Mouse (Mus musculus) testis, adult 2 months (tissue): Measurements from ENCODE around the gene Chka. TPM values are rescaled to one million over a fixed set of nuclear protein-coding genes. Genes with fewer than 3 reads are reported as not detected.

Source experiments
- H3K27ac ChIP-seq: fragments of 200-500 bp; 2 replicates; pipeline ENCODE4 v1.5.1; 2012; ENCODE audit warnings: low read depth, low read length; ENCODE audit not compliant: control insufficient read depth, insufficient read depth
- H3K27me3 ChIP-seq: fragments of 200-500 bp; 2 replicates; pipeline ENCODE4 v1.6.1; 2012; ENCODE audit warnings: mild to moderate bottlenecking, low read length, moderate library complexity; ENCODE audit not compliant: control insufficient read depth, insufficient read depth
- H3K36me3 ChIP-seq: fragments of 200-500 bp; 2 replicates; pipeline ENCODE4 v1.6.1; 2012; ENCODE audit warnings: mild to moderate bottlenecking, low read length; ENCODE audit not compliant: control insufficient read depth, insufficient read depth
- H3K4me1 ChIP-seq: fragments of 200-500 bp; 2 replicates; pipeline ENCODE4 v1.6.1; 2012; ENCODE audit warnings: low read length; ENCODE audit not compliant: control insufficient read depth, insufficient read depth
- H3K4me3 ChIP-seq: fragments of 200-500 bp; 2 replicates; pipeline ENCODE4 v1.5.1; 2012; ENCODE audit warnings: low read depth, mild to moderate bottlenecking, low read length, moderate library complexity, mixed read lengths; ENCODE audit not compliant: control insufficient read depth
- CTCF ChIP-seq: fragments of 200-500 bp; IDR thresholded peaks from 2 replicates; pipeline ENCODE4 v1.5.1; 2012; ENCODE audit warnings: low read depth, mild to moderate bottlenecking, inconsistent platforms, low read length, moderate library complexity; ENCODE audit not compliant: control insufficient read depth, insufficient read depth, insufficient replicate concordance
- POLR2A ChIP-seq: fragments of 200-500 bp; IDR thresholded peaks from 2 replicates; pipeline ENCODE4 v1.6.1; 2012; ENCODE audit warnings: low read depth, mild to moderate bottlenecking, inconsistent platforms, low read length, moderate library complexity; ENCODE audit not compliant: control insufficient read depth
- polyA plus RNA-seq: library from polyadenylated mRNA; depleted of rRNA; stranded (reverse); fragments of >200 nt; gene quantifications from 2 replicates; pipeline ENCODE4 v1.2.3, GENCODE M21; 2012

Gene Chka
- polyA plus RNA-seq, 1 experiment, result 85.7 TPM

DNA sequence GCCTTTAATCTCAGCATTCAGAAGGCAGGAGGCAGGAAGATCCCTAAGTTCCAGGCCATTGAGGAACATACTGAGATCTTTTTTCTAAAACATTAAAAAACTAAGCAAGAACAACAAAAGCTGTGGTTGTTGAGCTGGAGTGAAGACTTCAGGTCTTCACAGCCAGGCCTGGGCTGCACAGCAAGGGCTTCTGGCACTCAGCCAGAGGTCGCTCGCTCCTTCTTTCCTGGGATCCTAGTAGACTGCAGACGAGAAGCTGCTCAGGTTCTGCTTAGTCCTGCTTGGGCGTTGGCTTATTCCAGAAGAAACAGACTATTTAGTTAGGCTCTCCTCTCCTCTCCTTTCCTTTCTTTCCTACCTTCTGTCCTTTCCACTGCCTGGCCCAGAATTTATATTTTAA lies 20.8 kb downstream of the Chka start:
- H3K27me3 ChIP-seq, result no peaks in the 10 kb centered on the region
- no peaks in the 10 kb centered on the region for H3K4me1 ChIP-seq
- TF ChIP-seq POLR2A (no peak), CTCF (no peak)
- H3K4me3 ChIP-seq, result no peak overlapping the region
- H3K36me3 ChIP-seq, result no peaks in the 10 kb centered on the region; the same call in 1 of the 2 replicates
- H3K27ac ChIP-seq, result no peak overlapping the region

DNA sequence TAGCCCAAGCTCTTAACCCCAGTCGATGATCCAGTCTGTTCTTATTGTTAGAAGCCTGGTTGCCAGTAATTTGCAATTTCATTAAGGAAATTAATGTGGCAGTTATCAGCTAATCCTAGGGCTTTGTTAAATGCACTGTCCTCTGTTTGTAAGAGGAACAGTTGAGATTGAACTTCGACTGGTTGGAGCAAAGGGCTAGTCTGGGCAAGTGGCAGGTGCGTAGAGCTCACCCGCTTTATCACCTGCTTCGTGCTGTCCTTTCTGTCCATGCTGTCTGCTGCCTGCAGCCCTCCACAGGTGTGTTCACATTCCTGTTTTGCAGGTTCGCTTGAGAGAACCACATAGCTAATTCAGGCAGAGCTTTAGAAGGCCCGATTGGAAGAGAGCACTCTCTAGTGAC lies 23.5 kb downstream of the Chka start:
- Histone ChIP-seq H3K36me3 (no peaks in the 10 kb centered on the region), H3K4me1 (no peaks in the 10 kb centered on the region), H3K4me3 (no peak overlapping the region), H3K27ac (no peak overlapping the region), H3K27me3 (no peaks in the 10 kb centered on the region)
- TF ChIP-seq CTCF (no peak), POLR2A (no peak)

DNA sequence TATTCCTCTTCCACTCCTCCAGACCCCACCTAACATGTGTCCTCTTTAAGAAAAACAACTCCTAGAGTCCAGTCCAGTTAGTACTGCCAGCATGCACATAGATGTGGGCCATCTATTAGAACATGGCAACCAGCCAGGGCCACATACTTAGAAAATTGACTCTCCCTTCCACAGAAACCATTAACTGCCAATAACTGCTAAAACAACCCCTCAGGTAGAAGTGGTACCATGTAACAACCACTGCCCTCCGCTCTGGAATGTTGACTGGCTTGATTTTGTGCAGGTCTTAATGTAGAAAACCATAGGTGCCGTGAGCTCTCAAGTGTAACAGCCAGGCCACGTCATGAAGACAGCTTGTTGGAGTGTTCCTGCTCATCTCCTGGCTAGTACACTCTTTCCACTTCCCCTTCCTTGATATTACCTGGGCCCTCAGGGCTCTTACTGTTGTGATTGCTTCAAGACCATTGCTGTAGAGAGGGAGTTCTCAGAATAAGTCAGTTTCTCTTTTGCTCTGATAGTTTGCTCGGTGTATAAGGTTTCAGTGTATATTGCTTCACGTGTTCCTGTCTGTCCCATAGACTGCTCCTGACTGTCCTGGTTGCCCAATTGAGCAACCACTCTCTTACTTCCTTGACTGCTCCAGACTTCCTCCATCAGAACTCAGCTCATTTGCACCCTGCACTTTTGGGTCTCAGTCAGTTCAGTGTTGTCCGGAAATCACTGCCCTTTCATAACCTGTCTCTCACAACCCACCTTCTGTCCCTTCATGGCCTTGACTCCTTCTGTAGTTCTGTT lies 28.7 kb downstream of the Chka start:
- no peaks in the 10 kb centered on the region for H3K27me3 ChIP-seq
- H3K36me3 ChIP-seq, result no peaks in the 10 kb centered on the region; the same call in 1 of the 2 replicates
- no peaks in the 10 kb centered on the region for H3K4me1 ChIP-seq
- H3K27ac ChIP-seq, result no peak overlapping the region
- TF ChIP-seq CTCF, result no peak
- H3K4me3 ChIP-seq, result no peak overlapping the region

DNA sequence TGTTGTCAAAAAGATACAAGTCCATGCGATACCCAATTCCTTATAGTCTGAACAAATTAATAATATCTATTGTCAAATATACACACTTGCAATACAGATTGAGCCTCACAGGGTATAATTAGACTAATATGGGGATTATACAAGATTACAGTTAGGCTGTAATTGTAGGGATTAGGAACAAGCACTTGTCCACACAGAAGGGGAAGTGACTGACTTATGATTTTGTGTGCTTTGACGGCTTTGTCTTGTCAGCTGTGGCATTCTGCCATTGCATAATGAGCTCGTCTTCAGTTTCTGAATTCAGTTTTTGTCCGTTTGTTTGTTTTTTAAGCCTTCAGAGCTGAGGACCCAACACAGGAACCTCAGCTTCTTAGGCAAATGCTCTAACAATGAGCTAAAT lies 30.6 kb downstream of the Chka start:
- no peaks in the 10 kb centered on the region for H3K4me1 ChIP-seq
- H3K4me3 ChIP-seq, result no peak overlapping the region
- no peak overlapping the region; the same call in 1 of the 2 replicates for H3K27ac ChIP-seq
- H3K27me3 ChIP-seq, result no peaks in the 10 kb centered on the region
- no peak for TF ChIP-seq POLR2A
- TF ChIP-seq CTCF, result no peak
- H3K36me3 ChIP-seq, result no peaks in the 10 kb centered on the region; the same call in none of the 2 replicates

DNA sequence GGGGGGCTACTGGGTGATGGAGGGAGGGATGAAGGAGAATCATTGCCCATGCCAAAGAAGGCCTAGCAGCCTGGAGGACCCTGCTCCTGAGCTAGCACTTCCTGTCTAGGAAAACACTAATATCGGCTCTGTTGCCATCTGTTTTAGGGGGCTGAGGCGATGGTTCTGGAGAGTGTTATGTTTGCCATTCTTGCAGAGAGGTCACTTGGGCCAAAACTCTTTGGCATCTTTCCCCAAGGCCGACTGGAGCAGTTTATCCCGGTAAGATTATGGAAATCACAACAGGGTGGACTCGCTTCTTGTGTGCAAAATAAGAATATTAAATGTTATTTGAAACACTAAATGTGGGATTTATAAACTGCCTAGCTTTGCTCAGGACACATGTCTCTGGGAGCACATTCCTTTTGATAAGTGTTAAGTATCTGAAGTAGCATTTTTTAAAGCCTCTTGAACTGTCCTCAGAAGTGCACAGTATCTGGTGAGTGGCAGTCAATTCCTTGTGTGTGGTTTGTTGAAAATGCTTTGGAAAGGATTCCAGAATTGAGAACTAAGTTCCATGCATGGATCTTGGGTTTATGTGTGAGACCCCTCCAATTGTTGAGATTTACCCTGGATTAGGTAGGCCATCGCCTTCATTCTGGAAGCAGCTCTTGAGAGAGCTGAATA lies 32.9 kb downstream of the Chka start:
- Histone ChIP-seq H3K4me1 (no peaks in the 10 kb centered on the region), H3K4me3 (no peak overlapping the region), H3K27me3 (no peaks in the 10 kb centered on the region), H3K36me3 (peaks cover 2% of the 10 kb centered on the region), H3K27ac (no peak overlapping the region)
- TF ChIP-seq POLR2A (no peak), CTCF (no peak)

DNA sequence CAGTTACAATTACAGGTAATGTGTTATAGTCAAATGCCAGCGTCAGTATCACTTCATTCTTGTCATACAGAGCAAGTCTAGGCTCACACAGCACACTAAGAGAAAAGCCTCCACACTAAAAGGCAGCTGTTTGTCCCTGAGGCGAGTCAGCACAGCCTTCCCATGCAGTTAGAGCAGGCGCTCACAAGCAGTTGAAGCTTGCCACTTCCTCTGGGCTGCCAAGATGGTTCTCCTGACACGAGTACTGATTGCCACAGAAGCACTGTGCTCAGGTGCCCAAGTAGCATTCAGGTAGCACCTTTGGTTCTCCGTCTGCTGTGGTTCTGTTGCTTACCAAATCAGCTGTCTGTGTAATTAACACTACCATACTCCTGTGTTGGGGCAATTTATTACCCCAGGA lies 37.5 kb downstream of the Chka start:
- TF ChIP-seq CTCF, result no peak
- no peak for TF ChIP-seq POLR2A
- Histone ChIP-seq H3K4me3 (no peak overlapping the region), H3K27me3 (no peaks in the 10 kb centered on the region), H3K36me3 (peaks cover 5% of the 10 kb centered on the region), H3K4me1 (no peaks in the 10 kb centered on the region), H3K27ac (no peak overlapping the region)

DNA sequence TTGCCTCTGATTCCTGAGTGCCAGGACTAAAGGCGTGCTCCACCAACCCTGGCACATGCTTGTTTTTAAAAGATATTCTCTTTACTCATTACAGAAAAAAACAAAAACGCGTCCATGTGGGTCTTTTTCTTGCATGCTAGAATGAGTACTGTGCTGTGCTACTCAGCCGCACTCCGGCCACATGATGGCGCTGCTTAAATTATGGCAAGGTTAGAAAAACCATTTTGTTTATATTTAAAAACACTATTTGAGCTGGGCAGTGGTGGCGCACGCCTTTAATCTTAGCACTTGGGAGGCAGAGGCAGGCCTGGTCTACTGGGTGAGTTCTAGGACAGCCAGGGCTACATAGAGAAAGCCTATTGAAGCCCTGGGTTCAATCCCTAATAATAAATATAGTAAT lies 38.6 kb downstream of the Chka start:
- no peaks in the 10 kb centered on the region for H3K27me3 ChIP-seq
- peaks cover 5% of the 10 kb centered on the region for H3K36me3 ChIP-seq
- H3K4me1 ChIP-seq, result no peaks in the 10 kb centered on the region
- TF ChIP-seq CTCF (no peak), POLR2A (no peak)
- H3K4me3 ChIP-seq, result no peak overlapping the region
- no peak overlapping the region for H3K27ac ChIP-seq
